Mouse (Mus musculus): Measurements from ENCODE around the gene Naa50.

Gene Naa50

DNA sequence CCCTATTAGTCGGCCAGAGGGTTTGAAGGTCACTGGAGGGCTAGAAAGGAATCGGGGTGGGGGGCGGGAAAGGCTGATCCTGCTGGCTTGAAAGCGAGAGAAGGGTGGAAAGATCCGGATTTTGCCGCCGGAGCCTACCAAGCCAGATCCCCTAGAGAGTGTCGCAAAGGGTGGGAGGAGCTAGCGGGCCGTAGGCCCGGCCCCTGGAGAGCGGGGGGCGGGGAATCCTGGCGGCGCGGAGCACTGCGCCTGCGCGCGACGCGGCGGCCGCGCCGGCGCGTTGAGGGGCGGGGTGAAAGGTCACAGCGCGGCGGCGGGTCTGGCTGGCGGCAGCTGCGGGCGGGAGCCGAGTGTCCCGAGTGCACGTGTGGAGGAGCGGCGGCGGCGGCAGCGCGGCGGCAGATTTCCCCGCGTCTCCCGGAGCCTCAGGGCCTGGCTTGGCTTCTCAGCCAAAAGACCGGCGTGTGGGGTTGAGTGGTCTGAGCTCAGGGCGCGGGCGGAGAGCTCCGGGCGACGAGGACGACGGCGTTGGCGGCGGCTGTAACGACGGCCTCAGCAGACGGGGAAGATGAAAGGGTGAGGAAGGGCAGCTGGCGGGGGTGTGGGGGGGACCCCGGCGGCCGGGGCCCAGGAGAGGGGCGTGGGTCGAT is at the start of gene Naa50, which contains the start of gene Atp6v1a:
TSS of gene Naa50 (plus strand) at position 295 of the 650 bp plus-strand sequence.
TSS of gene Atp6v1a (minus strand) at position 170 of the 650 bp plus-strand sequence.
- DNase-seq (ENCODE audit: low spot score), result peak; percentile 87

GRCm38 (mm10) chr16:44099377-44099776 is 40.3 kb upstream of the Naa50 start:
- DNase-seq (ENCODE audit: low spot score), result no peak

DNA sequence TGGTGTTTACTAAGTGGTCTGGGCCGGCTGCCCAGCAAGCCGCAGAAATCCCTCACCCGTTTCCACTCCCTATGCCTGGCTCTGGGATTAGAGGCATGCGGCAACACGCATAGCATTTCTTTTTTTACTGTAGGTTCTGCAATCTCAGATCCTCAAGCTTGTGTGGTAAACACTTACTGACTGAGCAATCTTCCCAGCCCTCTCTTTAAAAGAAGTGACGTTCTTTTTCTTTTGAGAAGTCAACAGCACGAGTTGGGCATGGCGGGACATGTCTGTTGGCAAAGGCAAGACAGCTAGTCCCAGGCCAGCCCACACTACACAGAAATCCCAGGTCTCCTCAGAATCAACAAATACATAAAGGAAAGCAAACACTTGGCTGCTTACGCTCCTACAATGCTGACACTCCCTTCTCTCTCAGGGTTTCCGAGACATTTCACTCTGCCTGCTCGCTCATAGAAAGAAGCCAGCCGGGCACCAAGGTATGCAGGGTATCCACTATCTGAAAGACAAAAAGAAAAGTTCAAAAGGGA is 38.4 kb upstream of the Naa50 start:
- no peak for DNase-seq (ENCODE audit: low spot score)

GRCm38 (mm10) chr16:44102925-44103324 is 36.7 kb upstream of the Naa50 start:
- DNase-seq (ENCODE audit: low spot score), result no peak

DNA sequence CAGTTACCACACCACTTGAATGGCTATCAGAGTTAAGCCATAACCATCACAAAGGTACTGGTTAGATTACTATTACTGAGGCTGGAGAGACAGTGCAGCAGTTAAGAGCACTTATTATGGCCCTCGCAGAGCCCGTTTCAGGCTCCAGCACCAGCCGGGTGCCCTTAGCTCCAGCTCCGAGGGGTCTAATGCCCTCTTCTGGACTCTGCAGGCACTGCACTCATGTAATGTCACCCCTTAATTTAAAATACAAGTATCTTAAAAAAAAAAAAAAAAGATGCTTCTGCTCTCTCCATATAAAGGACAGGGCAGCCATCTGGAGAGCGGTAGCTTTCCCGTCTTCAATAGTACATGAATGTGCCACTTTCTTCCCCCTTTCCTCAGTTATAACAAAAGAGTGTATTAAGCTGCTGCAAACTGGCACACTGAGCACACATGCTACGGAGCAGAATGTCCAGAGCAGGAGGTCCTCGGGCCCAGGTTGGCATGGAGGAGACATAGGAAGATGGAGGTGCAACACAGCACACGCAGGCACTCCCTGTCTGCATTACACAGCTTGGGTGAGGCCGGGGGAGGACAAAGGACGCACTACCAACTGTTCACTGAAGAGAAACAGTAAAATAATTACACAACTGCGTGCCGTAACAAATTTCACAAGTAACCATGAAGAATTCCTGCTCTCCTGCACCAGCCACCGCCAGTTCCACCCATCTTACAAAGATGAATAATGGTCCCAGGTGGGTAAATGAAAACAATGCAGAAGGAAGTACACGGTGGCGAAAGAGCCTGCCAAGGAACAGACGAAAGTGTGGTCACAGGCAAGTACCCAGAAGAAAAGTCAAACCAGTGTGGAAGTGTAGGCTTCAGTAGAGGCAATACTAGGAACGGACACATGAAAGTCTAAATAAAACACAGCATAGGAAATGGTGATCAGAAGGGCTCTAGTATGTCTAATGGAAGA is 35.5 kb upstream of the Naa50 start:
- DNase-seq (ENCODE audit: low spot score), result no peak

- DNase-seq (ENCODE audit: low spot score), result no peak
These were observed 34.4 kb upstream of the Naa50 start for GRCm38 (mm10) chr16:44105211-44105610.

DNA sequence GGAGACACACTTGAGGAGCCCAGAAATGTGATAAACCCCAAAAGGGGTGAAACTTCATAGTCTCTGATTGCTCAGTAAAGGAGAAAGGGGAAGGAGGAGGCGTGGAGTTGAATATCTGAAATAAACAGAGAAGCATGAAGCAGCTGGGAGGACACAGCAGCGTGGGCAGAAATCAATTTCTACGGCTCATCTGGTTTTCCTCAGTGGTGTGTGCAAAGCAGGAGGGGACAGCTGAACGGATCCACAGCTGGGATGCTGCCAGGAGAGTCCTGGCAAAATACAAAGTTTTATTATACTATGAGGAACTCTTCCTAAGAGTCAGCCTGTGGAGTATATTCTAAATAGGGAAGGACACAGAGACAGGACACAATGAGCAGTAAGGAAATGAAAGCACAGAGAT is 30.6 kb upstream of the Naa50 start:
- no peak for DNase-seq (ENCODE audit: low spot score)

- DNase-seq (ENCODE audit: low spot score), result no peak
These were observed 19.7 kb upstream of the Naa50 start for GRCm38 (mm10) chr16:44119753-44120501.

DNA sequence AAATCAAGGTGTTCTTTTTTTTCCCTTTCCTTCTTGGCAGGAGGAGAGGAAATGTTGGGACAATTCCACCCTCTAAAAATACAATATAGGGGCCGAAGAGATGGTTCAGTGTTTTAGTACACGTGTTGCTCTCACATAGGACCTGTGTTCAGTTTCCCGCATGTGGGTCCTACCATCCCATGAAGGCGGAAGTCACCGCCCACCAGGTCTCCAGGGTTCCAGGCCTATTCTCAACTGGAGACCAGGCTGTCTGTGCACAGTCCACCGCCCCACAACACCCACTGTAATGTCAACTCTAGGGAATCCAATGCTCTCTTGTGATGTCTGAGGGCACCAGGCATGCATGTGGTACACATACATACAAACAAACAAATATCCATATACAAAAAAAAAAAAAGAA is 17.5 kb upstream of the Naa50 start:
- no peak for DNase-seq (ENCODE audit: low spot score)

DNA sequence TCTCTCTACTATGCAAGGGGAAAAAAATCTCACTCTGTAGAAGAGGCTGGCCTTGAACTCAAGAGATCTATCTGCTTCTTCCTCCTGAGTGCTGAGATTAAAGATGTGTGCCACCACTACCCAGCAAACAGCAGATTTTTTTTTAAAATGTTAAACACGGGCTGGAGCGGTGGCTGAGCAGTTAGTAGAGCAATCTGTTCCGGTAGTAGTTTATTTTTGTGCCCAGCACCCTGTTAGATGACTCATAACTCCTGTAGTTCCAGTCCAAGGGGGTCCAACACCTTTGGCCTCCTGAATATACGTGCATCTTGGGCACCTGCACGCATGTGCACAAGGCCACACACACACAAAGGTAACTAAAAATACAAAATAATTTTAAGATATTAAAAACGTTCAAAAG is 17.1 kb upstream of the Naa50 start:
- no peak for DNase-seq (ENCODE audit: low spot score)

- DNase-seq (ENCODE audit: low spot score), result no peak
These were observed 16.5 kb upstream of the Naa50 start for GRCm38 (mm10) chr16:44122982-44123725.

DNA sequence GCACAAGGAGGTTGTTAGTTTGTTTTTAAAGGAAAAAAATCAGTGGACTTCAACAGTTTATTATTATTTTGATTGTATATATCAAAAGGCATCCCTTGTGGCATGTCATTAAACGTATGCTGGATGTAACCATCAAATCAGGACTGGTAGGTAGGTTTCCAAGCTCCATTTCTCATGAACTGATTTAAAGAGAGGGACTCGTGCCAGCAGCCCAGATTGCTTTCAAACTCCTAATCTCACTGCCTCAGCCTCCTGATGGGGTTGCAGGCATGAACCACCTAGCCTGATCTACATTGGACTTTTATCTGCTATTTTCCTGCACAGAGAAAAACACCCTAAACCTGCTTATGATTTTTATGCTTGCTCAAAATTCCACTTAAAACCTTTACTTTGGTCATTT is 15.8 kb upstream of the Naa50 start:
- no peak for DNase-seq (ENCODE audit: low spot score)

DNA sequence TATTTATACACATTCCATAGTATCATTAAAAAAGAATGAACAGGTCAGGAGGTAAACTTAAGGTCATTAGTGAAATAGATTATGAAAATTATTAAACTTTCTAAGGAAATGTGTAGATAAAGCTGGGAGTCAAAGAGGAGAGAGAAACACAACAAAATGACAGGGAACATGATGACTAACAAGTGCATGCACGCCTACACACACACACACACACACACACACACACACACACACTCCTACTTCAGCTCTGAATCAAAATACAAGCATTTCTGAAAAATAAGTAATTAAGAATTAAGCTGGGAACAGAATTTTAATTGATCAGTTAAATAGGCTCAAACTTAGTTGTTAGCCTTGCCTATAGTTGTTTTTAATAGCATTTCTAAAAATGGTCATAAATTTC is 14.9 kb upstream of the Naa50 start:
- no peak for DNase-seq (ENCODE audit: low spot score)

- DNase-seq (ENCODE audit: low spot score), result no peak
These were observed 14.2 kb upstream of the Naa50 start for GRCm38 (mm10) chr16:44125436-44125835.

- DNase-seq (ENCODE audit: low spot score), result no peak
These were observed 13.2 kb upstream of the Naa50 start for GRCm38 (mm10) chr16:44126437-44126836.

GRCm38 (mm10) chr16:44132300-44132699 is 7.3 kb upstream of the Naa50 start:
- DNase-seq (ENCODE audit: low spot score), result no peak

- DNase-seq (ENCODE audit: low spot score), result no peak
These were observed 6.4 kb upstream of the Naa50 start for GRCm38 (mm10) chr16:44133187-44133586.

DNA sequence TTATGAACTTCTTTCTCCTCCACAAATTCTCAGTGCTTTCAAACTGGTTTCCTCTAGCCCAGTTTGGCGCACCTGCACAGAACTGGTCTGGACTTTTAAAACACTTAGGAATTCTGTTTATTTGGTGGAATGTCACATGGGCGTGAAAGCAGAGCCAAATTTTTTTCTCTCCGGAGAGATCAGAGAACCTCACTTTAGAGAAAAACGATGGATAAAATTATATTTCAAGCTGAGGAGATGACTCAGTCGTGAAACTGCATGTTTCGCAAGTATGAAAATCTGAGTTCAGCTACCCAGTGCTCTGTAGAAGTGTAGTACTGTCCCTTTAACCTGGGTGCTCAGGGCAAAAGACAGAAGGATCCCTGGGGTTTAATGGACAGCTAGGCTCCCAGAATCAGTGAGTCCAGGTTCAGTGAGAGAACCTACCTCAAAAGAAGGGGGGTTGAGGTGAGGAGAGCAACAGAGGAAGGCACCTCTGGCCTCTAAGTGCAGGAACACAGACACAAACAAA is 3.1 kb upstream of the Naa50 start:
- DNase-seq (ENCODE audit: low spot score), result no peak

DNA sequence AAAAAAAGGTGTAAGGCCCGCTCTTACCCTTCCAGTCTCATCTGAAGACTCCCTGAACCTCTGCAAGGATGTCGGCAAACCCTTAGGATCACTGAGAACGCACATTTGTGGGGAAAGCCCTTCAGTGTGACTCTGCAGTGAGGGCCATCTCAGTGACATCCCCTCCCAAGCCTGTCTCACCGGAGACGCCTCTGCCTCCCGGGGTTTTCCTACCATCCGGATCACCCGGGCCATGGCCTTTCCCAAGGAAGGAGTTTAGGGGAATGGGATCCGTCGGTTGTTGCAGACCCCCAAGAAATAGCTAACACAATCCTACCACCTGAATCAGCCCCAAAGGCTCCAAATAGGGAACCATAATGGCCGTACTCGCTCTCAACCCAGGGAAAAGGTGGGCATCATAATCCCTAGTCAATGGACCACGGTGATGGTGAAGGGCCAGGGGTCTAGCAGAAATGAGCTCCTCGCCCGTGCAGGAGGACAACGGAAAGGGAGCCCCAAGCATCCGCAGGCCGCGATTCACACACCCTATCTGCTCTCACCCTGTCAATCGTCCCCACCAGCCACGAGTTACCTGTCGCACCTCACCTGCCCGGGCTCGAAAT is 1.2 kb upstream of the Naa50 start:
- no peak for DNase-seq (ENCODE audit: low spot score)

- DNase-seq (ENCODE audit: low spot score), result peak; percentile 95
These were observed 573 bp upstream of the Naa50 start for GRCm38 (mm10) chr16:44138979-44139535.

All from embryo, embryonic 10 days (tissue).